Mouse (Mus musculus): ENCODE data around the gene Ferd3l.

- TF ChIP-seq POLR2A (IDR thresholded peaks at IDR 0.05; ENCODE audit: extremely low read depth, insufficient read depth, low read length), result no peak
- no peak for TF ChIP-seq CTCF (IDR thresholded peaks at IDR 0.05; ENCODE audit: extremely low read depth, insufficient read depth, low read length)
Observed at GRCm38 (mm10) chr12:33968898-33969178, 40.6 kb downstream of the Ferd3l start.
